Mouse (Mus musculus) ovary, adult 18-20 months (tissue): Measurements from ENCODE around the gene Vmn1r89.

Experiments
- DNase-seq: peaks from one replicate; pipeline ENCODE4 v3.0.0; 2022; ENCODE audit warnings: low spot score, mixed read lengths

The Vmn1r89 gene

DNA sequence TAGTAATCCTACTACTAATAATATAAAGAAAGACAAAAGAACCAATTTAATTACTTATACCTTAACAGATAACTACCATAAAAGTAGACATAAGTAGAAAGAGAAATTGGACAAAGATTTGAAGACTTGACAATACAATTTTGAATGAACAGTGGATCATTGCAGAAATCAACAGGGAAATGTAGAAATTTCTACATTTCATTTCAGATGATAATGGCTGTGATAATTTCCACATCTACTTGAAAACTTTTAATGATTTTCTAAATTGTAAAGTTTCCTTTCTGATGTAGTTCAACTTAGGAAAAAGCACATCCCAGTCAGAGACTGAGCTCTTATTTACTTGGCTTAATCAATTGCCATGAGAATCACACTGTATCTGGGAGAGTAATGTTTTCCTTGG lies at the start of gene Vmn1r89:
Gene Vmn1r89 (plus strand): TSS at position 301 of the 400 bp plus-strand sequence.
- no peak for DNase-seq

DNA sequence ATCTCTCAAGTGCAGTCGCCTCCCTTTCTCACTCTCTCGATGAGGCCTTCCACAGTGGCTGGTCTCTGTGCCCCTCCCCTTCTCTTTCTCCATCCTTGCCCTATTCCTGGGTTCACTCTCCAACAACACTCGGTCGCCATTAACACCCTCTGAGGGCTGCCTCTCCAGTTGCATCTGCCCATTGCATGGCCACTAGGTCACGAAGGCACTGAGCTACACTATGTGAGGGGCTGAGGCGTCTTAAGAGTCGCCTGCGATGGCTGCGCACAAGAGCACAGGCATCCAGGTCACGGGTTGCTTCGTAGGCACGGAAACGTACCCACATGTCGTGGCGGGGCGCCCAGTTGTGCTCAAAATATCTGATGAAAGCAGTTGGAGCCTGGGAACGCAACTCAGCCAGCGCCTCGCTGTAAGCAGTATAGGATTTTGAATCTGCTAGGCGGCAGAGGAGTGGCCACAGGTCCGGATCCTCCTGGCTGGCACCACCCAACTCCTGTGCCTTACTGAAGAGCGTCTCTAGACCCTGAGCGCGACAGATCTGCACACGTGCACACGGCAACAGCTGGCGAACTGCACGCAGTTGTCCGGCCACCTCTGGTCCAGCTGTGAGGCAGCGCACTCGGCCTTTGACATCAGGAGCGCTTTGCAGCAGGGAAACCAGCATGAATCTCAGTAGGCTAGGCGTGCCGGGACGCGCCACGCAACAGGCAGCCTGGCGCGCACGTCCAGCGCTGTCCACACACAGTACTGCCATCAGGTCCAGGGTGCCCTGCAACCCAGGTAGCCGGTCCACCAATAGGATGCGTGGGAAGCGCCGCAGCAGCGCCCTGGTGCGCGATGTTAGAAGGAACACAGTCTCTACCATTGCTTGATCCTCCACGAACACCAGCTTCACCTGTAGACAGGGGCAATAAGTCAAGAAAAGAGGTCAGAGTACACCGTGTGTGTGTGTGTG lies 48.2 kb downstream of the Vmn1r89 start:
- no peak for DNase-seq

DNA sequence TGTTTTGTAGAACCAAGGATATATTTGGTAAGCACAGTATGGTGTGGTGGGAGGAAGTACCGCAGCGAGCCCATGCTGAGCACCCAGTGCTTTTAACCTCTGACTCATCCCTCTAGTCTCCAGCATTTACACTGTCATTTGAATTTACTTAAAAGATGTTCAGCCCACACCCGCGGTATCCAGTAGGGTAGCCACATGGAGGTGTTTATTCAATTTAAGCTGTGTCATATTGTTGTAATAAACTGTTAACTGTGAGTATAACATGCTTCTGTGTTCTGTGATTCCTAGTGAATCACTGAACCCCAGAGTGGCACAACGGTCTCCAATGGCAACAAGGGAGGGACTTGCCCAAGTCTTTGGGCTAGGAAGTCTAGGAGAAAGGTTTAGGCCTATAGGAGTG lies 51.0 kb downstream of the Vmn1r89 start:
- no peak for DNase-seq

- DNase-seq: no peak
These were observed 51.6 kb downstream of the Vmn1r89 start for GRCm38 (mm10) chr7:13264396-13264795.

GRCm38 (mm10) chr7:13268749-13269260 lies 56.0 kb downstream of the Vmn1r89 start:
- no peak for DNase-seq

DNA sequence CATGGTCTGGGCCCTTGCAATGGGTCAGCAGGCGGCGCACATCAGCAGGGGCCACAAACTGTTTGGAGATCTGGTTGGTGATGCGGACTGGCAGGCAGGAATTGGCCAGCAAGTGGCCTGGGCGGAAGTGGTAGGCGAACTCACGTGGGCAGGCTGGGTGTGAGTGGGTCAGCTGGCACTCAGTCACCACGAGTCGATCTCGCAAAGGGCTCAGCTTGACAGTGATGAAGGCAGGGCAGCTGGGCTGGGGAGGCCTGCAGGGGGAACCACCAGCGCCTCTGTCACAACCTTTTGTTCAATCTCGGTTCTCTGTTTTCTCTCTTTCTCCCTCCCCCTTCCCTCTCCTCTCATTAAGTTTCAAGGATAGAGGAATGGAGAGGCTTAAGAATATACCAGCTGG lies 56.6 kb downstream of the Vmn1r89 start:
- DNase-seq: no peak
